Comparison of ENCODE assay signal across 26 mouse cellular contexts in the genomic region with DNA sequence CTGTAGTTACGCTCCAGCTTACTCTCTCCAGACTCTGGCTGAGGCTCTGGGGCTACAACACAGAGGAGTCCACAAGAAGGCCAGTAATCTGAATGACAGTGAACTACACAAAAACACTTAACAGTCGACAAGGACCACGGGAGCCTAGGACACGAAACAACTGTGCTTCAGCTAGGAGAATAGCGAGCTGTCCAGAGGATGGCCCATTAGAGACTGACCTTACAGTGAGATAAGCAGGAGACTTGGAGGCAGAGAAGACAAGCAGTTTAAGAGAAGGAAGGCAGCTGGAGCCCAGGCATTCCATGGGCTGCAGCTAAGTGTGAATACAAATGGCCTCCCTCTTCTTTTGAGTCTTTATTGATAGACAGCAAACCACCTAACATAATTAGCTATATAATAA. TPM values are rescaled to one million over a fixed set of nuclear protein-coding genes. Genes with fewer than 3 reads are reported as not detected.
DNase-seq lines count a peak whose midpoint lies in the region; ATAC-seq lines count a peak whose summit lies in the region.
"Had no signal": no experiment of that assay in that cellular context is flagged by ENCODE, and none has a peak within 500 bp of the region (broad histone marks: within the 10 kb centered on the region; RNA-seq: fewer than 3 reads in every experiment).

No protein-coding gene starts in this region.

- H3K9ac ChIP-seq in kidney, embryonic 16.5 days (replicated peaks; ENCODE audit: low read length), result no peak overlapping the region
- no peak overlapping the region for H3K9ac ChIP-seq in kidney, embryonic 14.5 days (ENCODE audit: low read depth, low read length)
- H3K9ac ChIP-seq: forebrain, postnatal 0 days; heart, embryonic 13.5 days; hindbrain, embryonic 13.5 days; midbrain, embryonic 12.5 days; neural tube, embryonic 15.5 days had no signal

- 74% methylated on average over 5 of the region's 5 CpGs for WGBS in kidney, embryonic 16.5 days
- 75% methylated on average over 5 of the region's 5 CpGs for WGBS in kidney, embryonic 14.5 days
- 91% methylated on average over 5 of the region's 5 CpGs for WGBS in limb, embryonic 10.5 days

- peak; percentile 19 for DNase-seq in ovary, postnatal 36 days (ENCODE audit: low spot score)
- no peak for DNase-seq in ovary, adult 18-20 months (ENCODE audit: low spot score)
- peak; percentile 6 to 34 for DNase-seq in kidney, postnatal 36 days
- peak; percentile 34 for DNase-seq in lung, postnatal 10 days
- DNase-seq in limb, embryonic 10.5 days (ENCODE audit: low spot score), result no peak
- DNase-seq in thymus, postnatal 0 days (ENCODE audit: low spot score), result no peak
- DNase-seq: adrenal gland, adult 2 months; cerebellum, adult 18-20 months; cerebellum, postnatal 14 days; forebrain, postnatal 0 days; gastrocnemius, postnatal 14 days; heart, adult 11 months; layer of hippocampus, adult 9-11 months; retina, postnatal 1 day; right cerebral cortex, postnatal 25 days; spleen, adult 18-20 months; thymus, postnatal 25 days had no signal

- H3K4me1 ChIP-seq in kidney, embryonic 16.5 days (ENCODE audit: insufficient read depth, low read length), result no peaks in the 10 kb centered on the region
- no peaks in the 10 kb centered on the region for H3K4me1 ChIP-seq in kidney, embryonic 14.5 days (ENCODE audit: control insufficient read depth, insufficient read depth, low read length)
- H3K4me1 ChIP-seq in limb, embryonic 10.5 days, result no peaks in the 10 kb centered on the region
- H3K4me1 ChIP-seq: forebrain, embryonic 10.5 days; heart, embryonic 13.5 days; hindbrain, embryonic 13.5 days; midbrain, embryonic 12.5 days; neural tube, embryonic 15.5 days had no signal

- no peaks in the 10 kb centered on the region for H3K36me3 ChIP-seq in kidney, embryonic 16.5 days (ENCODE audit: insufficient read depth, low read length)
- no peaks in the 10 kb centered on the region for H3K36me3 ChIP-seq in kidney, embryonic 14.5 days (ENCODE audit: control insufficient read depth, insufficient read depth, low read length)
- no peaks in the 10 kb centered on the region for H3K36me3 ChIP-seq in limb, embryonic 10.5 days
- H3K36me3 ChIP-seq: forebrain, embryonic 10.5 days; heart, embryonic 13.5 days; hindbrain, embryonic 13.5 days; midbrain, embryonic 12.5 days; neural tube, embryonic 15.5 days had no signal

- no peak overlapping the region for H3K27ac ChIP-seq in kidney, embryonic 16.5 days (ENCODE audit: low read length)
- no peak overlapping the region for H3K27ac ChIP-seq in kidney, embryonic 14.5 days (ENCODE audit: low read depth, low read length)
- no peak overlapping the region for H3K27ac ChIP-seq in limb, embryonic 10.5 days
- H3K27ac ChIP-seq: forebrain, embryonic 10.5 days; heart, embryonic 13.5 days; hindbrain, embryonic 13.5 days; left cerebral cortex, adult 2 months; midbrain, embryonic 12.5 days; neural tube, embryonic 15.5 days had no signal

- no peaks in the 10 kb centered on the region for H3K27me3 ChIP-seq in kidney, embryonic 16.5 days (ENCODE audit: insufficient read depth, low read length)
- H3K27me3 ChIP-seq in kidney, embryonic 14.5 days (ENCODE audit: control insufficient read depth, insufficient read depth, low read length), result no peaks in the 10 kb centered on the region
- no peaks in the 10 kb centered on the region for H3K27me3 ChIP-seq in limb, embryonic 10.5 days (ENCODE audit: low read depth, poor library complexity, severe bottlenecking)
- H3K27me3 ChIP-seq: heart, embryonic 13.5 days; hindbrain, embryonic 13.5 days; midbrain, embryonic 12.5 days; neural tube, embryonic 15.5 days had no signal

- no peak overlapping the region for H3K4me3 ChIP-seq in kidney, embryonic 16.5 days (ENCODE audit: low read length)
- no peak overlapping the region for H3K4me3 ChIP-seq in kidney, embryonic 14.5 days (ENCODE audit: low read length)
- no peak overlapping the region for H3K4me3 ChIP-seq in limb, embryonic 10.5 days
- H3K4me3 ChIP-seq: forebrain, embryonic 10.5 days; heart, embryonic 13.5 days; hindbrain, embryonic 13.5 days; left cerebral cortex, adult 2 months; midbrain, embryonic 12.5 days; neural tube, embryonic 15.5 days had no signal

- peak; percentile 63; the same call in 1 of the 2 replicates for ATAC-seq in kidney, embryonic 16.5 days (ENCODE audit: low FRiP score, low TSS enrichment)
- no peak; the same call in 1 of the 2 replicates for ATAC-seq in kidney, embryonic 14.5 days (ENCODE audit: low FRiP score, low TSS enrichment)
- ATAC-seq: forebrain, postnatal 0 days had no signal

- H3K4me2 ChIP-seq in kidney, embryonic 16.5 days (replicated peaks; ENCODE audit: low read depth, low read length), result no peak overlapping the region
- no peak overlapping the region for H3K4me2 ChIP-seq in kidney, embryonic 14.5 days (replicated peaks; ENCODE audit: low read depth, low read length)
- H3K4me2 ChIP-seq: heart, embryonic 13.5 days; hindbrain, embryonic 13.5 days; midbrain, embryonic 12.5 days; neural tube, embryonic 15.5 days had no signal

- no peaks in the 10 kb centered on the region for H3K9me3 ChIP-seq in kidney, embryonic 16.5 days (ENCODE audit: low read length)
- no peaks in the 10 kb centered on the region for H3K9me3 ChIP-seq in kidney, embryonic 14.5 days (ENCODE audit: control insufficient read depth, low read length)
- H3K9me3 ChIP-seq in limb, embryonic 10.5 days (replicated peaks), result no peaks in the 10 kb centered on the region
- H3K9me3 ChIP-seq: forebrain, embryonic 10.5 days; heart, embryonic 13.5 days; hindbrain, embryonic 13.5 days; midbrain, embryonic 12.5 days; neural tube, embryonic 15.5 days had no signal

RNA-seq across cellular contexts. Expression of a gene that starts 55.1 kb away (rescaled TPM):
- polyA plus RNA-seq in kidney, embryonic 16.5 days (2015; fragmentation: Nextera tagmentation; extraction: Ambion mirVana), result 25.6 TPM in 2 replicates
- polyA plus RNA-seq in kidney, embryonic 14.5 days (2014; fragmentation: Nextera tagmentation; extraction: Ambion mirVana), result 27.2 and 34.1 TPM in 2 replicates
- 18.5 and 19.0 TPM in 2 replicates for polyA plus RNA-seq in limb, embryonic 10.5 days (2016; fragmentation: Nextera tagmentation; extraction: Ambion mirVana)
- 11.3 and 12.1 TPM in 2 replicates for polyA plus RNA-seq in thymus, postnatal 0 days (2015; fragmentation: Nextera tagmentation; extraction: Ambion mirVana)

RNA-seq across cellular contexts. Expression of a gene that starts 58.4 kb away (rescaled TPM):
- polyA plus RNA-seq in kidney, embryonic 16.5 days (2015; fragmentation: Nextera tagmentation; extraction: Ambion mirVana), result 20.5 and 21.4 TPM in 2 replicates
- 23.7 and 28.6 TPM in 2 replicates for polyA plus RNA-seq in kidney, embryonic 14.5 days (2014; fragmentation: Nextera tagmentation; extraction: Ambion mirVana)
- 20.8 and 23.1 TPM in 2 replicates for polyA plus RNA-seq in limb, embryonic 10.5 days (2016; fragmentation: Nextera tagmentation; extraction: Ambion mirVana)
- 21.2 and 21.9 TPM in 2 replicates for polyA plus RNA-seq in thymus, postnatal 0 days (2015; fragmentation: Nextera tagmentation; extraction: Ambion mirVana)
- polyA plus RNA-seq: liver, adult 2 months had no signal

Comparison
In these comparisons a context has a peak if more than half of its experiments do, and no peak if none do; other contexts are left out.
1. DNase-seq: peak in ovary, postnatal 36 days (single experiment), kidney, postnatal 36 days (2 of 2) and lung, postnatal 10 days (single experiment); none in ovary, adult 18-20 months (single experiment), limb, embryonic 10.5 days (single experiment) and thymus, postnatal 0 days (single experiment).